Comparison of ENCODE assay signal across 20 mouse cellular contexts in genomic region chr3:154058200-154058599, GRCm38 (mm10).
"Had no signal": no experiment of that assay in that cellular context is flagged by ENCODE, and none has a peak within 500 bp of the region (broad histone marks: within the 10 kb centered on the region; RNA-seq: fewer than 3 reads in every experiment).

No protein-coding gene starts in this region.

- H3K9me3 ChIP-seq: intestine, embryonic 15.5 days; lung, embryonic 15.5 days; midbrain, embryonic 10.5 days; midbrain, embryonic 15.5 days; neural tube, embryonic 12.5 days; neural tube, embryonic 15.5 days had no signal

- H3K4me2 ChIP-seq: intestine, embryonic 15.5 days; lung, embryonic 15.5 days; midbrain, embryonic 15.5 days; neural tube, embryonic 12.5 days; neural tube, embryonic 15.5 days had no signal

- H3K4me3 ChIP-seq: intestine, embryonic 15.5 days; lung, embryonic 15.5 days; megakaryocyte, embryonic 14.5 days; midbrain, embryonic 10.5 days; midbrain, embryonic 15.5 days; neural tube, embryonic 12.5 days; neural tube, embryonic 15.5 days had no signal

- H3K27me3 ChIP-seq: intestine, embryonic 15.5 days; lung, embryonic 15.5 days; midbrain, embryonic 15.5 days; neural tube, embryonic 12.5 days; neural tube, embryonic 15.5 days had no signal

- ATAC-seq: intestine, embryonic 15.5 days; midbrain, embryonic 15.5 days had no signal

- DNase-seq: kidney, adult 11 months; kidney, adult 8-10 months; kidney, postnatal 14 days; kidney, postnatal 4 days; lung, adult 18-20 months; lung, postnatal 10 days; lung, postnatal 36 days; right cerebral cortex, adult 18-20 months; right cerebral cortex, postnatal 14 days; right cerebral cortex, postnatal 4 days; thymus, adult 2 months; thymus, postnatal 25 days had no signal

- H3K4me1 ChIP-seq: intestine, embryonic 15.5 days; lung, embryonic 15.5 days; megakaryocyte, embryonic 14.5 days; midbrain, embryonic 15.5 days; neural tube, embryonic 12.5 days; neural tube, embryonic 15.5 days had no signal

- H3K9ac ChIP-seq: intestine, embryonic 15.5 days; lung, embryonic 15.5 days; midbrain, embryonic 15.5 days; neural tube, embryonic 12.5 days; neural tube, embryonic 15.5 days had no signal

- H3K36me3 ChIP-seq: intestine, embryonic 15.5 days; lung, embryonic 15.5 days; midbrain, embryonic 10.5 days; midbrain, embryonic 15.5 days; neural tube, embryonic 12.5 days; neural tube, embryonic 15.5 days had no signal

- H3K27ac ChIP-seq: intestine, embryonic 15.5 days; lung, embryonic 15.5 days; midbrain, embryonic 10.5 days; midbrain, embryonic 15.5 days; neural tube, embryonic 12.5 days; neural tube, embryonic 15.5 days; stomach, postnatal 0 days had no signal
